Mouse (Mus musculus) embryonic fibroblast, embryonic 13.5 days (primary cell): ENCODE results near the gene Impdh2. TPM values are rescaled to one million over a fixed set of nuclear protein-coding genes. Genes with fewer than 3 reads are reported as not detected.
"Not testable (repeated sequence)": the region's sequence is repeated elsewhere in the genome, so short reads cannot be mapped to it uniquely, and the experiment has no call there.

ENCODE experiments used
- H3K27ac ChIP-seq: 2 replicates; pipeline ENCODE4 v1.5.1; 2012; ENCODE audit warnings: low read length, control low read depth, inconsistent platforms; ENCODE audit not compliant: insufficient read depth
- H3K4me1 ChIP-seq: 2 replicates; pipeline ENCODE4 v1.6.1; 2011; ENCODE audit warnings: low read length; ENCODE audit not compliant: control insufficient read depth, insufficient read depth
- H3K4me3 ChIP-seq: 2 replicates; pipeline ENCODE4 v1.5.1; 2011; ENCODE audit warnings: mild to moderate bottlenecking, control low read depth, low read length; ENCODE audit not compliant: insufficient read depth
- CTCF ChIP-seq: IDR thresholded peaks from 2 replicates; pipeline ENCODE4 v1.5.1; 2011; ENCODE audit warnings: mild to moderate bottlenecking, control low read depth, low read length, moderate library complexity, borderline replicate concordance; ENCODE audit not compliant: insufficient read depth
- POLR2A ChIP-seq: IDR thresholded peaks from 2 replicates; pipeline ENCODE4 v1.6.1; 2011; ENCODE audit warnings: low read depth, mild to moderate bottlenecking, control low read depth, low read length, moderate library complexity
- polyA plus RNA-seq: library from polyadenylated mRNA; stranded (reverse); fragments of >200 nt; gene quantifications from 2 replicates; pipeline ENCODE4 v1.2.4, GENCODE M21; 2011; ENCODE audit warnings: low read depth; ENCODE audit not compliant: missing spikeins, insufficient read length

The Impdh2 gene
- polyA plus RNA-seq, 1 experiment: 180 TPM

- Histone ChIP-seq H3K4me1 (no peaks in the 10 kb centered on the region), H3K27ac (no peak overlapping the region), H3K4me3 (no peak overlapping the region)
- no peak for TF ChIP-seq POLR2A
These were observed 39.0 kb downstream of the Impdh2 start for GRCm38 (mm10) chr9:108599021-108599566.

- H3K4me1 ChIP-seq: no peaks in the 10 kb centered on the region
- H3K27ac ChIP-seq: no peak overlapping the region
- TF ChIP-seq POLR2A: no peak
- no peak for TF ChIP-seq CTCF
- no peak overlapping the region for H3K4me3 ChIP-seq
These were observed 39.9 kb downstream of the Impdh2 start for GRCm38 (mm10) chr9:108600011-108600410.

- H3K4me3 ChIP-seq: no peak overlapping the region
- H3K4me1 ChIP-seq: no peaks in the 10 kb centered on the region
- no peak for TF ChIP-seq POLR2A
- TF ChIP-seq CTCF: no peak
- no peak overlapping the region for H3K27ac ChIP-seq
These were observed 41.9 kb downstream of the Impdh2 start for GRCm38 (mm10) chr9:108601986-108602385.

- not testable (repeated sequence) for H3K4me1 ChIP-seq, H3K4me3 ChIP-seq, H3K27ac ChIP-seq
These were observed 47.8 kb downstream of the Impdh2 start for GRCm38 (mm10) chr9:108607929-108608328.

GRCm38 (mm10) chr9:108608889-108609288, 48.8 kb downstream of the Impdh2 start:
- TF ChIP-seq POLR2A (no peak), CTCF (no peak)
- Histone ChIP-seq H3K27ac (no peak overlapping the region), H3K4me3 (no peak overlapping the region), H3K4me1 (no peaks in the 10 kb centered on the region)

GRCm38 (mm10) chr9:108611488-108611887, 51.4 kb downstream of the Impdh2 start:
- H3K4me3 ChIP-seq: no peak overlapping the region
- no peak overlapping the region for H3K27ac ChIP-seq
- no peaks in the 10 kb centered on the region for H3K4me1 ChIP-seq
- TF ChIP-seq POLR2A (no peak), CTCF (no peak)

Other genes starting within 250 kb of the Impdh2 start
- 328 and 399 TPM in 2 replicates for gene Gpx1, start 221.4 kb upstream of the Impdh2 start, polyA plus RNA-seq
- 93.4 and 102 TPM in 2 replicates for gene Usp4, start 212.4 kb upstream of the Impdh2 start, polyA plus RNA-seq
- gene 1700102P08Rik, start 167.5 kb upstream of the Impdh2 start, polyA plus RNA-seq: 0.63 TPM in 1 of 2 replicates, not detected in the other
- gene Ccdc36, start 131.8 kb upstream of the Impdh2 start, polyA plus RNA-seq: 0.22 TPM in 1 of 2 replicates, not detected in the other
- gene BC048562, start 123.8 kb upstream of the Impdh2 start, polyA plus RNA-seq: not detected in 2 replicates
- 18.3 and 19.8 TPM in 2 replicates for gene Ccdc71, start 99.8 kb upstream of the Impdh2 start, polyA plus RNA-seq
- 6.5 and 8.3 TPM in 2 replicates for gene Klhdc8b, start 98.7 kb upstream of the Impdh2 start, polyA plus RNA-seq
- gene Lamb2, start 80.5 kb upstream of the Impdh2 start, polyA plus RNA-seq: 118 and 152 TPM in 2 replicates
- gene Usp19, start 69.7 kb upstream of the Impdh2 start, polyA plus RNA-seq: 77.0 and 80.7 TPM in 2 replicates
- 261 and 263 TPM in 2 replicates for gene Qars, start 52.6 kb upstream of the Impdh2 start, polyA plus RNA-seq
- gene Qrich1, start 43.5 kb upstream of the Impdh2 start, polyA plus RNA-seq: 113 and 133 TPM in 2 replicates
- gene Ndufaf3, start 7.1 kb downstream of the Impdh2 start, polyA plus RNA-seq: 19.5 and 25.5 TPM in 2 replicates
- gene Dalrd3, start 9.6 kb downstream of the Impdh2 start, polyA plus RNA-seq: 29.2 and 38.2 TPM in 2 replicates
- gene Wdr6, start 18.5 kb downstream of the Impdh2 start, polyA plus RNA-seq: 40.4 and 42.8 TPM in 2 replicates
- 3.4 and 4.8 TPM in 2 replicates for gene P4htm, start 37.4 kb downstream of the Impdh2 start, polyA plus RNA-seq
- 65.9 and 73.9 TPM in 2 replicates for gene Arih2, start 89.1 kb downstream of the Impdh2 start, polyA plus RNA-seq
- 35.0 and 36.6 TPM in 2 replicates for gene Slc25a20, start 101.8 kb downstream of the Impdh2 start, polyA plus RNA-seq
- 61.9 and 78.8 TPM in 2 replicates for gene Prkar2a, start 129.0 kb downstream of the Impdh2 start, polyA plus RNA-seq
- gene Ip6k2, start 223.5 kb downstream of the Impdh2 start, polyA plus RNA-seq: 83.0 and 93.8 TPM in 2 replicates
- gene Nckipsd, start 248.1 kb downstream of the Impdh2 start, polyA plus RNA-seq: 7.6 and 8.7 TPM in 2 replicates